Mouse (Mus musculus) mesoderm, embryonic 11.5 days (tissue): ENCODE data around the gene Psg16.
"Not testable (repeated sequence)": the region's sequence is repeated elsewhere in the genome, so short reads cannot be mapped to it uniquely, and the experiment has no call there.

Experiments used
- DNase-seq: peaks from one replicate; pipeline ENCODE4 v3.0.0-alpha.2; 2012; ENCODE audit warnings: low read depth, low spot score

The Psg16 gene

GRCm38 (mm10) chr7:17091280-17091679 lies 17.4 kb downstream of the Psg16 start:
- peak; percentile 12 for DNase-seq

- DNase-seq, result not testable (repeated sequence)
These were observed 27.8 kb downstream of the Psg16 start for GRCm38 (mm10) chr7:17101631-17102030.

GRCm38 (mm10) chr7:17135307-17135706 lies 61.5 kb downstream of the Psg16 start:
- DNase-seq, result no peak

- no peak for DNase-seq
These were observed 76.1 kb downstream of the Psg16 start, which contains the start of gene Ceacam3 for GRCm38 (mm10) chr7:17149931-17150330. Gene Ceacam3, plus strand, starts transcription at chr7:17150282.

GRCm38 (mm10) chr7:17155634-17156033 lies 81.8 kb downstream of the Psg16 start:
- peak; percentile 11 for DNase-seq

- no peak for DNase-seq
These were observed 83.2 kb downstream of the Psg16 start for GRCm38 (mm10) chr7:17156885-17157677.

GRCm38 (mm10) chr7:17159011-17159410 lies 85.2 kb downstream of the Psg16 start:
- DNase-seq, result no peak

- DNase-seq, result no peak
These were observed 98.0 kb downstream of the Psg16 start for GRCm38 (mm10) chr7:17171827-17172226.
